Mouse (Mus musculus) testis, postnatal 10 days (tissue): ENCODE data around the gene Nnat.
A peak's percentile ranks its signal among the peaks of the same experiment; 100 is the strongest.

Experiments
- DNase-seq: peaks from one replicate; pipeline ENCODE4 v3.0.0; 2021; ENCODE audit warnings: low spot score

The Nnat gene

GRCm38 (mm10) chr2:157605025-157605675, 45.3 kb downstream of the Nnat start:
- DNase-seq = peak; percentile 94

GRCm38 (mm10) chr2:157607542-157608236, 47.8 kb downstream of the Nnat start:
- peak; percentile 45 for DNase-seq

GRCm38 (mm10) chr2:157611735-157612134, 51.9 kb downstream of the Nnat start:
- DNase-seq = no peak
